Mouse (Mus musculus): Measurements from ENCODE around the gene Stmn1.

DNA sequence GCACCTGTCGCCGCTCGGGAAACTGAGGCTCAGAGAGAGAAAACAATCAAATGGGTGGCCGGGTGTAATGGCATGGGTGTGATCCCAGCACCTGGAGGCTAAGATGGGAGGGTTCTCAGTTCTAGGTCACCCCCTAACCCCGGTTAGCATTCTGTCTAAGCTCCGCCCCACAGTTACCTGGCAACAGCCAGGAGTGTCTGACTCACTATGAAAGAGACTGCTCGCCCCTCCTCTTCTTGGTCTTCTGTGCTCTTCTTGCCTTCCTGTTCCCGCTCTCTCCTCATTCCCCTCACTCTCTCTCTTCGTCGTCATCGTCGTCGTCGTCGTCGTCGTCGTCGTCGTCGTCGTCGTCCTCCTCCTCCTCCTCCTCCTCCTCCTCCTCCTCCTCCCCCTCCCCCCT lies 20.2 kb upstream of the Stmn1 start:
- no peak for TF ChIP-seq POLR2A (IDR thresholded peaks at IDR 0.05; ENCODE audit: borderline replicate concordance, insufficient read depth, low read length)
- TF ChIP-seq CTCF (IDR thresholded peaks at IDR 0.05; ENCODE audit: borderline replicate concordance, insufficient read depth, low read depth, low read length) = no peak

Data from cerebellum, adult 2 months (tissue).